ENCODE assay signal across 26 mouse cellular contexts in the genomic region with DNA sequence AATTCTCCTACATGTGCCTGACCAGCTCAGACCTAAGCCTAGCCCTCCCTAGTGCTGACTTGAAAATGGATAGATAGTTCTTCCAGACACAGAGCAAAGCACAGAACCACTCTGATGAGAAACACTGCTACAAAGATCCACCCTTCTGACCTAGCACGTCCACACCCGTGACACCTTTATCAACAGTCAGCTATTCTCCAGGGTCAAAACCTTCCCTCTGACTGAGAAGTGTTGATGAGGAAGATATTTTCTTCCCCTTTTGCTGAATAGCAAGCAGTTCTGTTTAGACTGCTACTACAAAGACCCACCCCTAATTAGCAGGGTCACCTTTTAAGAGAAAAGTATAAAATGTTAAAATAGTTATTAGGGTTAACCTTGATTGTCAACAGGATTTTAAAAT. TPM values are rescaled to one million over a fixed set of nuclear protein-coding genes. Genes with fewer than 3 reads are reported as not detected.
DNase-seq lines count a peak whose midpoint lies in the region; ATAC-seq and TF ChIP-seq lines count a peak whose summit lies in the region.
"Had no signal": no experiment of that assay in that cellular context is flagged by ENCODE, and none has a peak within 500 bp of the region (broad histone marks: within the 10 kb centered on the region; RNA-seq: fewer than 3 reads in every experiment).

No protein-coding gene starts in this region.

- H3K9ac ChIP-seq in liver, adult 2 months (ENCODE audit: low read depth, low read length), result no peak overlapping the region
- H3K9ac ChIP-seq in liver, embryonic 11.5 days (ENCODE audit: low read depth, low read length), result no peak overlapping the region
- H3K9ac ChIP-seq: embryonic facial prominence, embryonic 12.5 days; hindbrain, embryonic 15.5 days; liver, embryonic 12.5 days; midbrain, embryonic 12.5 days; neural tube, embryonic 13.5 days; stomach, embryonic 15.5 days had no signal

- no peaks in the 10 kb centered on the region for H3K27me3 ChIP-seq in liver, adult 2 months (ENCODE audit: control insufficient read depth, insufficient read depth, low read length)
- H3K27me3 ChIP-seq in liver, embryonic 11.5 days (replicated peaks; ENCODE audit: control insufficient read depth, insufficient read depth, low read length), result no peaks in the 10 kb centered on the region
- H3K27me3 ChIP-seq in megakaryocyte, embryonic 14.5 days (replicated peaks), result no peaks in the 10 kb centered on the region
- H3K27me3 ChIP-seq: embryonic facial prominence, embryonic 12.5 days; hindbrain, embryonic 15.5 days; liver, embryonic 12.5 days; midbrain, embryonic 12.5 days; neural tube, embryonic 13.5 days; stomach, embryonic 15.5 days had no signal

- peaks cover 22% of the 10 kb centered on the region; the same call in 1 of the 2 replicates for H3K79me2 ChIP-seq in liver, adult 2 months (ENCODE audit: control insufficient read depth, insufficient read depth, low read length)

- no peak overlapping the region for H3K4me2 ChIP-seq in liver, embryonic 11.5 days
- H3K4me2 ChIP-seq: embryonic facial prominence, embryonic 12.5 days; hindbrain, embryonic 15.5 days; liver, embryonic 12.5 days; midbrain, embryonic 12.5 days; neural tube, embryonic 13.5 days; stomach, embryonic 15.5 days had no signal

- ATAC-seq in liver, embryonic 11.5 days (replicated peaks; ENCODE audit: low FRiP score), result no peak
- ATAC-seq: forebrain, embryonic 14.5 days; liver, embryonic 12.5 days had no signal

- peaks cover 49% of the 10 kb centered on the region for H3K4me1 ChIP-seq in liver, adult 2 months (ENCODE audit: control insufficient read depth, insufficient read depth, low read length)
- peaks cover 18% of the 10 kb centered on the region for H3K4me1 ChIP-seq in liver, embryonic 11.5 days (replicated peaks; ENCODE audit: control insufficient read depth, insufficient read depth, low read length)
- peaks cover 59% of the 10 kb centered on the region for H3K4me1 ChIP-seq in bone marrow macrophage, adult 2 months (ENCODE audit: control insufficient read depth, insufficient read depth, low read length)
- H3K4me1 ChIP-seq in megakaryocyte, embryonic 14.5 days, result peaks cover 98% of the 10 kb centered on the region
- H3K4me1 ChIP-seq: hindbrain, embryonic 15.5 days; midbrain, embryonic 12.5 days; stomach, embryonic 15.5 days had no signal

- peak; percentile 88 for DNase-seq in heart, adult 11 months
- no peak for DNase-seq in heart, adult 18-20 months
- DNase-seq in liver, adult 2 months (ENCODE audit: extremely low read depth, low read depth, low spot score), result no peak
- no peak for DNase-seq in liver, embryonic 11.5 days (ENCODE audit: low spot score)
- DNase-seq in thymus, postnatal 14 days, result no peak
- DNase-seq in right cerebral cortex, postnatal 14 days, result no peak
- DNase-seq: adrenal gland, adult 8-10 months; cerebellum, adult 11-12 months; cerebellum, adult 9-11 months; embryo, embryonic 11 days; kidney, adult 9 months; kidney, postnatal 10 days; layer of hippocampus, adult 9-11 months; lung, adult 18-20 months; lung, postnatal 10 days; thymus, postnatal 25 days had no signal

- WGBS in liver, adult 2 months, result 18% methylated on average over 2 of the region's 2 CpGs
- 25% methylated on average over 2 of the region's 2 CpGs for WGBS in liver, embryonic 11.5 days

- H3K4me3 ChIP-seq in liver, adult 2 months (ENCODE audit: insufficient read depth, low read depth, low read length), result no peak overlapping the region
- no peak overlapping the region for H3K4me3 ChIP-seq in liver, embryonic 11.5 days (ENCODE audit: low read depth, low read length)
- H3K4me3 ChIP-seq in bone marrow macrophage, adult 2 months (ENCODE audit: insufficient read depth, low read length), result no peak overlapping the region
- H3K4me3 ChIP-seq in megakaryocyte, embryonic 14.5 days (replicated peaks), result peak overlapping the region; percentile 38
- H3K4me3 ChIP-seq: embryonic facial prominence, embryonic 12.5 days; heart, embryonic 10.5 days; hindbrain, embryonic 15.5 days; liver, embryonic 12.5 days; midbrain, embryonic 12.5 days; neural tube, embryonic 13.5 days; stomach, embryonic 15.5 days had no signal

- no peaks in the 10 kb centered on the region for H3K9me3 ChIP-seq in liver, embryonic 11.5 days (ENCODE audit: control insufficient read depth, low read length)
- H3K9me3 ChIP-seq in megakaryocyte, embryonic 14.5 days, result no peaks in the 10 kb centered on the region
- H3K9me3 ChIP-seq: embryonic facial prominence, embryonic 12.5 days; heart, embryonic 10.5 days; hindbrain, embryonic 15.5 days; liver, embryonic 12.5 days; midbrain, embryonic 12.5 days; neural tube, embryonic 13.5 days; stomach, embryonic 15.5 days had no signal

- no peak for TF ChIP-seq CTCF in liver, adult 2 months (IDR thresholded peaks at IDR 0.05; ENCODE audit: low read depth, low read length)
- TF ChIP-seq CTCF in bone marrow macrophage, adult 2 months (IDR thresholded peaks at IDR 0.05; ENCODE audit: low read depth, low read length), result no peak

- H3K27ac ChIP-seq in liver, adult 2 months (replicated peaks; ENCODE audit: insufficient read depth, low read depth, low read length), result peak overlapping the region; percentile 89
- H3K27ac ChIP-seq in liver, embryonic 11.5 days (ENCODE audit: low read depth, low read length), result no peak overlapping the region
- H3K27ac ChIP-seq in bone marrow macrophage, adult 2 months (ENCODE audit: insufficient read depth, low read depth, low read length), result peak overlapping the region; percentile 81
- H3K27ac ChIP-seq: embryonic facial prominence, embryonic 12.5 days; heart, embryonic 10.5 days; hindbrain, embryonic 15.5 days; liver, embryonic 12.5 days; midbrain, embryonic 12.5 days; neural tube, embryonic 13.5 days; stomach, embryonic 15.5 days had no signal

- no peaks in the 10 kb centered on the region for H3K36me3 ChIP-seq in liver, adult 2 months (ENCODE audit: control insufficient read depth, insufficient read depth, low read length)
- H3K36me3 ChIP-seq in liver, embryonic 11.5 days (ENCODE audit: control insufficient read depth, insufficient read depth, low read length), result no peaks in the 10 kb centered on the region
- peaks cover 46% of the 10 kb centered on the region for H3K36me3 ChIP-seq in megakaryocyte, embryonic 14.5 days (replicated peaks; ENCODE audit: low read length)
- H3K36me3 ChIP-seq: embryonic facial prominence, embryonic 12.5 days; heart, embryonic 10.5 days; hindbrain, embryonic 15.5 days; liver, embryonic 12.5 days; midbrain, embryonic 12.5 days; neural tube, embryonic 13.5 days; stomach, embryonic 15.5 days had no signal

- no peak for TF ChIP-seq POLR2A in liver, adult 2 months (IDR thresholded peaks at IDR 0.05; ENCODE audit: extremely low read depth, insufficient read depth, low read length)
- TF ChIP-seq POLR2A in bone marrow macrophage, adult 2 months (IDR thresholded peaks at IDR 0.05; ENCODE audit: borderline replicate concordance, low read depth, low read length), result no peak

RNA-seq across cellular contexts. Expression of a gene that starts 49.3 kb away (rescaled TPM):
- total RNA-seq in heart, adult 18-20 months (2021), result 10 to 100 TPM; 21.8 to 22.3 TPM
- 23.0 and 24.5 TPM in 2 replicates for total RNA-seq in liver, adult 2 months (2014; rRNA removed)
- polyA plus RNA-seq in liver, adult 2 months (2012; rRNA removed), result 10.0 and 15.0 TPM in 2 replicates
- polyA plus RNA-seq in liver, embryonic 11.5 days (2014; fragmentation: Nextera tagmentation; extraction: Ambion mirVana), result 1.6 and 2.1 TPM in 2 replicates
- 8.2 and 10.5 TPM in 2 replicates for polyA plus RNA-seq in bone marrow macrophage, adult 2 months (2012; ENCODE audit: insufficient read depth, insufficient read length, missing spikeins)
- polyA plus RNA-seq in megakaryocyte, embryonic 14.5 days (2012; ENCODE audit: insufficient read depth, low replicate concordance), result 1.9 and 3.5 TPM in 2 replicates
